Mouse (Mus musculus) MN1 (cell line): Measurements from ENCODE around the gene Prkd2.
A peak's percentile ranks its signal among the peaks of the same experiment; 100 is the strongest.

ENCODE experiments used
- DNase-seq: peaks from one replicate; pipeline ENCODE4 v3.0.0-alpha.2; 2016; ENCODE audit warnings: low spot score

Gene Prkd2

DNA sequence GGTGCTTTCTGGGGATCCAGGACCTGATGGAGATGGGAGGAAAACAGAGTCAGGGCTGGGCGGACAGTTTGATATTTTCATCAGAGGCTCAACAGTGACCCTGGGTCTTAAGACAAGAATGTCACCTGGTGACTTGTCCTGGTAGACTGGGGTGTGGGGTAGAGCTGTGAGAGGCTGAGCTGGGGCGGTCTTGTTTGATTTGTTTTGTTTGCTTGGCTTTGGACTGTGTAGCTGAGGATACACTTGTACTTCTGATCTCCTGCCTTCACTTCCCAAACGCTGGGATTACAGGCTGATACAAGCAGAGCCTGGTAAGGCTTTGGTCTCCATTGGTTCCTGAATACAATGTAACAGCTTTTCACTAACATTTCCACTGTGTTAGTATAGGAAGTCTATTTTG, 24.8 kb downstream of the Prkd2 start:
- DNase-seq = no peak

DNA sequence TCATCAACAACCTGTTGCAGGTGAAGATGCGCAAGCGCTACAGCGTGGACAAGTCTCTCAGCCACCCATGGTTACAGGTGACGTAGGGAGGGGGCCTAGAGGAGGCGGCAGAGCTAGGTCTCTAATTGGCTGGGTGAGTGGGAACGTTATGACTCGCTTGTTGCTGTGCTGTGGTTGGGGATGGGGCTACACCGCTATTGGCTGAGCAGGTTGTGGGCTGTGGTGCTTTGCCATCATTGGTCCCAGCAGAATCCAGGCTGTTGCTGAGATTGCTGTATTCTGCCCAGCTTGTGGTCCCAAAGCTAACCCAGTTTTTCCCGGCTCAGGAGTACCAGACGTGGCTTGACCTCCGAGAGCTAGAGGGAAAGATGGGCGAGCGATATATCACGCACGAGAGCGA, 26.8 kb downstream of the Prkd2 start:
- DNase-seq = no peak

- no peak for DNase-seq
Measured at GRCm38 (mm10) chr7:16871600-16871999, 28.9 kb downstream of the Prkd2 start.

DNA sequence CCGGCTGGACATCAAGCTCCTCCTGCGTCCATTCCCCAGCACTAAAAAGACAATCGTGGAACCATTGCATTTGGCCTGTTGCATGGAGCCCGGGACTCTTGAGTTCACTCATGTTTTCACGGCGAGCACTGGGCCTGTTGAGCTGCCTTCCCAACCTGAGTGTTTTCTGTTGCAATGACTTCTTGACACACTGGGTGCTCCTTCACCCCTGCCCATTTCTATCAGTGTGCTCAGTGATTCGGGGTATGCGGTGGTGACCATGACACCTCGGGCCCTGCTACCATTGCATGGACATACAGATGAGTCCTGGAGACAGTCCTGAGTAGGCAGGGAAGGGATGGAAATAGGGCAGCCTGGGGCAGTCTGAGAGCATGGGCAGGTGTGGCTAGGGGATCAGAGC, 29.8 kb downstream of the Prkd2 start:
- DNase-seq = no peak

DNA sequence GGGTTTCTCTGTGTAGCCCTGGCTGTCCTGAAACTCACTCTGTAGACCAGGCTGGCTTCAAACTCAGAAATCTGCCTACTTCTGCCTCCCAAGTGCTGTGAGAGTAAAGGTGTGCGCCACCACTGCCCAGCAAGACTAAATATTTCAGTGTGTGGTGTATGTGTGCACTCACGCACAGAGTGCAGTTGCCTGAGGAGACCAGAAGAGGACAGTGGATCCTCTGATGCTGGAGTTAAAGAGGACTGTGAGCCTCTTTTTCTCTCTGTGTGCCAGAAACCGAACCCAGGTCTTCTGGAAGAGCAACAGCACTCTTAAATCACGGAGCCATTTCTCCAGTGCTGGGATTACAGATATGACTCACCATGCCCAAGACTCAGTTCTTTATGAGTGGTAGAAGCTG, 30.7 kb downstream of the Prkd2 start:
- no peak for DNase-seq

GRCm38 (mm10) chr7:16874190-16874589, 31.5 kb downstream of the Prkd2 start:
- DNase-seq = peak; percentile 81

DNA sequence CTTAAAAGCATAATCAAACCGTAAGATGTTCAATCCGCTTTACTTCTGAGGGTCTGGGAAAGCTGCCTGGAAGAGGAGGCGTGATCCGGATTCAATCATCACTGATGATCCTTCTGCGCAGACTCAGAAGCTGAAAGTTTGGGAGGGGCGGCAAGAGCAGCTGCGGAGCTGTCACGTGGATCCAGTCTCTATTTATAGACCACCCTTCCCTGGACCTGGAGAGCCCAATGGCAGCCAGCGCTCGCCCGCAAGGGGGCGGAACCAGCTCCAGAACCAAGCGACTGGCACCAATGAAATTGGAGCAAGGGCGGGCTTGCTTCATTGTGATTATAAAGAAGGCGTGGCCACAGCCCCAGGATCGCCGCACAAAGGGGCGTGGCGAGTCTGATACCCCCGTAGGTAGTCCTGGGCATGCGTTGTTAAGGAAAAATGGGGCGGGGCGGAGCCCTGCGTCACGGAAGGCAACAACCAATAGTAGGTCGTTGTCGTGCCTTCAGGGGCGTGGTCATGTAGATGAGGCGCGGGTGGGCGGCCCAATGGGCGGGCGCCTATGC, 32.1 kb downstream of the Prkd2 start:
- DNase-seq = peak; percentile 99

DNA sequence AGATGAGACGGTGACA, 32.4 kb downstream of the Prkd2 start, which contains the start of gene Dact3:
Gene Dact3 (plus strand): TSS at position 8 of the 16 bp plus-strand sequence.
- no peak for DNase-seq

DNA sequence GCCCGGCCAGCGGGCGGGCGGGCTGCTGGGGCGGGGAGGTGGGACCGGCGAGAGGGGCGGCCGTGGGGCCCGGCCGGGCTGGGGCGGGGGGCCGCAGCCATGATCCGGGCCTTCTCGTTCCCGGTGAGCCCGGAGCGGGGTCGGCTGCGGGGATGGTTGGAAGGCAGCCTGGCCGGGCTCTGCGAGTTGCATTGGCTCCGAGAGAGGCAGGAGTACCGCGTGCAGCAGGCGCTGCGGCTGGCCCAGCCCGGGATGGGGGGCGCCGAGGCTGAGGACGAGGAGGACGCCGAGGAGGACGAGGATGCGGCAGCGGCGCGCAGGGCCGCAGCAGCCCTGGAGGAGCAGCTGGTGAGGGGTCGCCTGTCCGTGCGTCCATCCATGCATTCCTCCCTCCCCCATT, 32.6 kb downstream of the Prkd2 start:
- DNase-seq = no peak

GRCm38 (mm10) chr7:16876006-16876405, 33.3 kb downstream of the Prkd2 start:
- DNase-seq = no peak

GRCm38 (mm10) chr7:16876608-16877007, 33.9 kb downstream of the Prkd2 start:
- DNase-seq = no peak

GRCm38 (mm10) chr7:16877717-16878116, 35.0 kb downstream of the Prkd2 start:
- no peak for DNase-seq

- DNase-seq = no peak
Measured at GRCm38 (mm10) chr7:16879796-16880547, 37.3 kb downstream of the Prkd2 start.

DNA sequence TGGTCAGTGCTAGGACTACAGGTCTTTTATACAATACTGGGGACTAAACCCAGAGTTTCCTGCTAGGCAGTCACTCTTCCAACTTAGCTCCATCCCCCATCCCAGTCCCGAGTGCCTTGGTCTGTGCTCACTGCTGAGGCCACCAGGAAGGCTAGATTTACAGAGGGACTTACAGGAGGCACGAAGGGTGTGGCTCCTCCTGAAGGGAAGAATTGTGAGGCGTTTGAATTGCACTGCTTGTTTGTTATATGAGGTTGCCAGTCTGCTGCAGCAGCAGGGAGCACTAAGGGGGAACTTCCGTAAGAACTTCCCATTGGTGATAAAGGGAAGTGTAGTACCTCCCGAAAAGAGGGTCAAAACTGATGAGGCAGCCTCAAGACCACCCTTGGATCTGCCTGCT, 37.9 kb downstream of the Prkd2 start:
- no peak for DNase-seq

DNA sequence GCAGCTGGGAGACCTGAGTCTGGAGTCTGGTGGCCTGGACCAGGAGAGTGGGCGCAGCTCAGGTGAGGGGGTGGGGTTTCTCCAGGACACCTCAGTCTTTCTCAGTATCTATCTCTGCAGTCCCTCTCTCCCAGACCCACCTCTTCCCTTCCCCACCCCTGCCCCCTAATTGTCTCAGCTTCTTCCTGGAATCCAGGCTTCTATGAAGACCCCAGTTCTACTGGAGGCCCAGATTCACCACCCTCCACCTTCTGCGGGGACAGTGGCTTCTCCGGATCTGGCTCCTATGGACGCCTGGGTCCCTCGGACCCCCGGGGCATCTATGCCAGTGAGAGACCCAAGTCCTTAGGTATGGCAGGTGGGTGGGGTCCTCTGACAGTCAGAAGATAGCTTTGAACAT, 40.5 kb downstream of the Prkd2 start:
- DNase-seq = no peak

DNA sequence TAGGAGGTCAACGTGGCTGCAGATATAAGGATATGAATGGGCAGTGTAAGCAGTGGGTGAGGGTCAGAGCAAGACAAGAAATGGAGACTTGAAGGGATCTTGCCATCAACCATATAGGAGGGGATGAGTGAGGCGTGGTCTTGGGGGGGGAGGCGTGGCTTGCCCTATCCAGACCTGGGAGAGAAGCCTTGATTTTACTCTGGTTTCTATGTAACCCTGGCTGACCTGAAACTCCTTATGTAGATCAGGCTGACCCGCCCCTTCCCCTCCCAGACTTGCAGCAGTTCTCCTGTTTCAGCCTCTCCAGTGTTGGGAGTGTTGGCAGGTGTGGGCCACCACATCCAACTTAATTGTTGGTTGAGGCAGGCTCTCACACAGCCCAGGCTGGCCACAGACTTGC, 41.6 kb downstream of the Prkd2 start:
- DNase-seq = no peak

DNA sequence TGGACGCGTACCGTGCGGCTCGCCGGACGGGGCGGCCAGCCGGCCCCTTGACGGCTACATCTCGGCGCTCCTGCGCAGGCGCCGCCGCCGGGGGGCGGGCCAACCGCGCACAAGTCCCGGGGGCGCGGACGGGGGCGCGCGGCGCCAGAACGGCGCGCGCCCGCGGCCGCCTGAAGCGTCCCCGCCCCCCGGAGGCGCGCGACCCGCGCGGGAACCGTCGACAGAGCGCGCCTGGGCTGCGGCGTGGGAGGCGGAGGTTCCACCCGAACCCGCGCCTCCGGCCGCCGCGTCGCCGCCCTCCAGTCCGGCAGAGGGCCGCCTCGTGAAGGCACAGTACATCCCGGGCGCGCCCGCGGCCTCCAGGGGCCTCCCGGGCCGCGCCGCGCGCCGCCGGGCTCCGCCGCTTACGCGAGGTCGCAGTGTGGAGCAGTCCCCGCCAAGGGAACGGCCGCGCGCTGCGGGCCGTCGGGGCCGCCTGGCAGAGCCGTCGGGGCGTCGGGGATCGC, 42.6 kb downstream of the Prkd2 start:
- no peak for DNase-seq

- no peak for DNase-seq
Measured at GRCm38 (mm10) chr7:16885905-16886304, 43.2 kb downstream of the Prkd2 start.

- no peak for DNase-seq
Measured at GRCm38 (mm10) chr7:16890536-16890935, 47.8 kb downstream of the Prkd2 start.

- DNase-seq = peak; percentile 88
Measured at GRCm38 (mm10) chr7:16890944-16891343, 48.2 kb downstream of the Prkd2 start.

- peak; percentile 89 for DNase-seq
Measured at GRCm38 (mm10) chr7:16891641-16892351, 49.1 kb downstream of the Prkd2 start, which contains the start of gene Gng8. Gng8 (plus strand) TSS chr7:16891786.

DNA sequence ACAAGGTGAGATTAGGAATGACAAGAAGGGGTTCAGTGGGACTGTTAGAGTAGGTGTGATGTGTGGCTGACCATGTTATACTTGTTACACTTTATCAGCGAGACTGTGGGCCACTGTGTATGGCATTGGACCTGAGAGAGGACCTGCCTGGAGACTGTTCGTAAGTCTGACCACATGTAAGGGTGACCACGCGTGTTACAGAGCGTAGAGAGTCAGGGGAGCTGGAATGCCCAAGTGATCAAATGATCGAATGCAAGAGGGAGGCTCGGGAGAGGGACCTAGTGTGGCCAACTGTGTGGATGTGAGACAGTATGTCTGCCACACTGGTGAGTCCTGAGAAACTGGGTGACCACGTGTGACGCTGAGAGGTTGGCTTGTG, 49.6 kb downstream of the Prkd2 start:
- DNase-seq = no peak

DNA sequence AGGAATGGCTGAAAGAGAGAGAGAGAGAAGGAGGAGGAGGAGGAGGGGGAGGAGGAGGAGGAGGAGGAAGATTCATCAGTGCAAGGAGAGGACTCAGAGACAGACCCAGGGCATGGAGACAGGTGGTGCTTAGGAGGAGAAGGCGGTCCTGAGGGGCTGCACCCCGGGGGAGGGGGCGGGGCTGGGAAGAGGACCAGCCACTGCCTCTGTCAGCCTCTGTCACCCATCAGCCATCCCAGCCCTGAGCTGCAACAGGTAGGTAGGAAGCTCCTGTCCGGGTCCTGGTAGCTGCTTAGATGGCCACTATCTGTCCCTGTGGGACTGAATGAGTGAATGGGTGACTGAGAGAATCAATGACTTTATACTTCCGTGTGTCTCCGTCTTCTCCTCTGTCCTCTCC, 50.9 kb downstream of the Prkd2 start:
- no peak for DNase-seq

- no peak for DNase-seq
Measured at GRCm38 (mm10) chr7:16894279-16894678, 51.6 kb downstream of the Prkd2 start.
